Mouse (Mus musculus) left cerebral cortex, adult 8-10 months (tissue): ENCODE measurements around the gene Grm4. TPM values are rescaled to one million over a fixed set of nuclear protein-coding genes. Genes with fewer than 3 reads are reported as not detected.

Source experiments
- DNase-seq, 2 experiments: peaks; one replicate each; pipeline ENCODE4 v3.0.0; 2022; ENCODE audit warnings: low spot score in 2 of 2
- total RNA-seq, 4 experiments: library from RNA; stranded (reverse); gene quantifications; 2 replicates each; pipeline ENCODE4 v1.2.4; 2022

The Grm4 gene
- total RNA-seq, 4 experiments from 2014 or later = 28.5 to 39.0 (median 32.3) TPM

DNA sequence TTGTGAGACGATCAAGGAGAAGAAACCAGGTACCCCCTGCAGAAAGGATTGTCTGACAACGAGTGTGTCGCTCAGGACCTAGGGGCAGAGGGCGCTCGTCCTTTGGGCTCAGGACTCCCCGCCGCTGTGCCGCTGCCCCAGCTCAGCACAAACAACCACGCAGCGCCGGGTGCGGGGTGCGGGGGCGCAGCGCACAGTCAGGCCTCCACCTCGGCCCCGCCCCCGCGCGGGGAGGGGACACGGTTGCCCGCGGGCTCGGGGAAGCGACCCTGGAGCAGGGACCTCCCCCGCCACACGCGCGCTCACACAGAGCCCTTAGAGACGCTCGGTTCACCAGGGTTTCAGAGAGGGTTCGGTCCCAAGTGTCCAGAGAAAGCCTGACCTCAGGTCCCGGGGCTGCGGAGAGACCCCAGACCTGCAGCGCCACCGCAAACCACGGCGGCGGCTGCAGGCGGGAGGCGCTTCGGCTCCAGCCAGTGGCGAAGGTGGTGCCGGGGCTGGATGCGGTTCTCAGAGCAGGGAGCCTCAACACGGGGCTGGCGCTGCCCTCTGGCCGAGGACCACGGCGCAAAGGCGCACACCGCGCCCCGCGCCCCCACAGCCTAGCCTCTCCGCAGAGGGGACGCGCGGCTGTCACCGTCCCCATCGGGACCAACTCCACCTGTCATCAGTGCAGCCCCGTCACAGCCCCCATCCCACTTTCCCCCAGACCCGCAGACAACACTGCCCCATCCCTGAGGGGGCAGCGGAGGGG, 9.2 kb downstream of the Grm4 start:
- peak in 1 of 2 experiments; percentile 45 for DNase-seq

DNA sequence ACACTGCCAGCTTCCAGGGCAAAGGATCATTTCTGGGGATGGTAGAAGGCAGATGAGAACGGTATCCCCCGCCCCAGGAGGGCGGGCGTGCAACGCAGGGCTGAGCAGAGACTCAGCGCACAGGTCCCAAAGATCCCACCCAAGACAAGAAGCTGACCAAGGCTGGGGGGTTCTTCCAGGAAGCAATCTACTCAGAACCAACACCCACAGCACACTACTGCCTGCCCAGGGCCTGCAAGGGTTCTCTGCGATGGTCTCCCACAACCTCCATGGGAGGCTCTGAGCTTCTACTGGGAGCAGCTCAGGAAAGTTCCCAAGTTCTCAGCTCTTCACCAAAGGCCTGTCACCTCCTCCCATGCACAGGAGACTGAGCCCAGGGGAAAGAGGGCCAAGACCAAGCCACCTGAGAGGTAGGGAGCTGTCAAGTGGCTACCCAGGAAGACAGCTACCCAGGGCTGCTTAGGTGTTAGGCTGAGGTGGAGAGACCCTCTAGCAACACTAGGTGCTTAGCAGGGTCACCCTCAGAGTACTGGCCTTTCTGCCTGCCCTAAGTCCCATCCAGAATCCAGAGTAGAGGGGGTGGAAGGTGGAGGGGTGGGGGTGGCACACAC, 10.0 kb downstream of the Grm4 start:
- no peak for DNase-seq

DNA sequence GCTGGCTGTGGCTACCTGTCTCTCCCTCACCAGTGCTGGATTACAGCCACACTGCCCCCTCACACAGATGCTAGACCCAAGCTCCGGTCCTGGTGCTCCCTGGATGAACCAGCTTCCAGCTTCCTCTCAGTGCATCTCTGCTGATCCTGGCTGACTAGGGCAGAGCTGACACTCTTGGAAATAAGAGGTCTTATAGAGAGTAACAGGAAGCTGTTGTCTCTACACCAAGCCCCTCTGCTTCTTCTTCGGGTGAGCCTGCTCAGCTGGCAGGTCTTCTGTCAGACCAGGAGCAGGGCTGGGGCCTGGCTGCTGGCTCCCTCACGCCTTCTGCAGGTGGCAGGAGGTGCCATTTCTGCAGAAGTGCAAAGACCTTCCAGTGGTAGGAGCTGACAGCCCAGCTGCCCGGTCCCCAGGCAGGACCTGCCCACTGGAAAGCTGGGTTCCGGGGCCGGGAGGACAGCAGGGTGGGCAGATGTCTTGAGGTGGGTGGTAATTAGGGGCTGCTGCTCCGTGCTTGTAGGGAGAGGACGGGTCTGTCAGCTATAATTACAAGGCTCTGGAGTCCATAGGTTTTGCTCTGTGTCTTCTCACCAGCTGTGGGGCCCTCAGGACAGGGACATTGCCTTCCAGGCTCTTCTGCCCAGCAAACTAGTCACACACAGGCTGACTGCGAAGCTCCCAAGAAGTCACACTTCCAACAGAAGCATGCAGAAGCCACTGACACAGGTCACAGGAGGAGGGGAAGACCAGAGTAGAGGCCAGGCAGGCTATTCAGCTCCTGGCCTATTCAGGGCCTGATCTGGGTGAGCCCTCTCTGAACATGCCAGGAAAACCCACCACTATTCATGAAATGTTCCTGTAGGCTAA, 10.7 kb downstream of the Grm4 start:
- DNase-seq = no peak

DNA sequence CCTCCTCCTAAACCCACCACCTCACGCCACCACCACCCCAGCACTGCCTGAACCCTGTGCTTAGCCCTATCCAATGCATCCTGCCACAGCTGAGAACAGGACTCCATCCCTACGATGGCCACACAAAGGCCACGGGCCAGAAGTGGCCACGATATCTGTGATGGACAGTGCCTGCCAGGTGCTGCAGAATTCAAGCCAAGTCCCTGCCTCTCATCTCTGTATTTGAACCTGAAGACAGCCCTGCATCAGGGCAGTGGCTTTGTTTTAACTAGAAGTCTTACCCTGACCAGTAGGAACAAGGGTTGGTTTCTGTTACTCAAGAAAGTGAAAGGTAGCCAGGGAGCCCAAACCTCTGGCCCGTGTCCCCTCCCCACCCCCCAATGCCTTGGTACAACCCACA, 12.1 kb downstream of the Grm4 start:
- no peak for DNase-seq

DNA sequence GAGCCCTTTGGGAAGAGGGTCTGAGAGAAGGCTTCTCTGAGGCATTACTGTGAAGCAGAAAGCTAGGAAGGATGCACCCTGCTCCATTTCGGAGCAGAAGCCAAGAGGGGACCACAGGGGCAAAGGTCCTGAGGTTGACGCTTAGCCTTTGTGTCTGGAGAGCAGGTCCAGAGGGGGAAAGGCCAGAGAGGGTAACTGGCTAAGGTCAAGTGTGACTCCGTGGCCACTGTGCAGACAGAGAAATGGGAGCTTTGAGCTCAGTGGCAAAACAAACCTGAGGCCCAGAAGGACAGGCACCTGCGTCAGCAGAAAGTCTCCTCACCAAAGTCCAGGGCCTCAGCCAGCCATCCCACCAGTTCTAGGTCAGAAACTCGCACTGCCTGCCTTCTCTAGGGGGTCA, 12.7 kb downstream of the Grm4 start:
- no peak for DNase-seq

DNA sequence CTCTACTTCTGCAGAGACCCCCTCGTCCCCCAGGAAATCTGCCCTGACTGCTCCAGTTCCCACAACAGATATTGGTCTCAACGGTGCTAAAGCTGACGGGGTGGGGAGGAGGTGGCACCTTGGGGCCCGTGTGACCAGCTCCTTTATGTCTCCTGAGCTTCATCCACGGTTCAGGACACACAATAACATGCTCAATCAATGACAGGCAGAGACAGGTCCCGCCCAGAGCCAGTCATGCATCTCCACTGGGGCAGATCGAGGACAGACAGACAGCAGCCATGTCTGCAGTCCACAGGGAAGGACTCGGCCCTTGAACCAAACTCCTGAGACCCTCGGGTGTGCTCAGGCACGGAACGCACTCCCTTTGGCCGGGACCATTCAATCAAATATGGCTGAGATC, 13.2 kb downstream of the Grm4 start:
- no peak for DNase-seq

DNA sequence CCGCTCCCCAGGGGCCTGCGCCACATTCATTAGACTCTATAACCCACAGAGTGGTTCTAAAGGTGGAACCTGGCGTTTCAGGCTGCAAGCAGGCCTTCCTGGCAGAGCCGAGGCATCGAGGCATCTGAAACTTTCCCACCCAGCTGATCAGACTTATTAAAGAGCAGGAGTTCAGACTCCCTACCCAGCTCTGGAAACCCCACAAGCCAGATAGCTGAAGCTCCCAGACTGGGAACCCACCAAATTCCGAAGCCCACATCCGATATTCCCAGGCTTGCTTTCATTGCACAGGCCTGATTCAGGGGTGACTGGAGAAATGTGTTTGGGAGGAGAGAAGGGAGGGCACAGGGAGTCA, 13.6 kb downstream of the Grm4 start:
- DNase-seq = no peak

DNA sequence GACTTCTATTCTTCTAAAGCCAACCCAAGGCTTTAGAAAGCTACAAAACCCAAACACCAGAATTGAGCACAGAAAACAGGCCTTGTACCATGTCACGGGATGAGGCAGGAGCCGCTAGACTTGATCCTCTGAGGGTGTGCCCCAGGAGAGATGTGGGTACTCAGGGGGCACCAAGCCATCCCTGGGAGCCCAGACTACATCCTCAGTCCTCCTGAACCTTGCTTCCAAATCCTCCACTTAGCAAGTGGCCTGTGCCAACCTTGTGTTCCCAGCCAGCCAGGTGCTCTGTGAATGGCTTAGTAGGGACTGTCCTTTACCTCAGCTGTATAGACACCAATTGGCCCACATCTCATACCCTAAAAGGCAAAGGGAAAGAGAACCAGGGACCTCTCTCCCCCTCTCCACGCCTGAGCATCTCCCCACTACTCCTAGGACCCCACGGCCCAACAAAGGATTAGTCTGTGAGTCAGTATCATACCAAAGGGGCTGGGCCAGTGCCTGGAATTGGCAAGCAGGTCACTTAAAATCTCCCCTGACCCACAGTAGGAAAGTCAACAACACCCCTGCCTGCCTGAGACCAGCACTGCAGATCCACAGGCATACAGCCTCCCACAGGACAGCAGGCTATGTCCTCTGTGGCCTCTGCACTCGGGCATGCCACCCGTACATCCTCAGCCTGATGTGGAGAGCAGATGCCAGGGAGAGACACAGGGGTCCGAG, 14.2 kb downstream of the Grm4 start:
- DNase-seq = no peak

DNA sequence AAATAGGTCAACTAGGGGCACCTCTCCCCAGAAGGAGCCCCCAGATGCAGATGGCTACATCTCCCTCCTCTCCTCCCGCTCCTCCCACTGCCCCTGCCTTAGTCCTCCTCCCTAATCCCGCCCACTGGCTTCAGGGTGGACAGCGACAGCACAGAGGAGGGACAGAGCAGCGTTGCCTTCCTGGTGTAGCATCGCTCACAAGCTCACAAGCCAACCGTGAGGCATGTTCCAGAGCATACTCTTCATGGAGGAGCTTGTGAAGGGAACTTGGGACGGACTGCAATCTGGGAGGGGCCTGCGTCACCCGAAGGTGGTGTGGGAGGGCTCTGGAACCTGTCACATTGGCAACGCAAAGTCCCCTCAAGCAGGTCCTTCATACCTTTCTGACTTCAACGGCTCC, 14.8 kb downstream of the Grm4 start:
- DNase-seq = no peak

DNA sequence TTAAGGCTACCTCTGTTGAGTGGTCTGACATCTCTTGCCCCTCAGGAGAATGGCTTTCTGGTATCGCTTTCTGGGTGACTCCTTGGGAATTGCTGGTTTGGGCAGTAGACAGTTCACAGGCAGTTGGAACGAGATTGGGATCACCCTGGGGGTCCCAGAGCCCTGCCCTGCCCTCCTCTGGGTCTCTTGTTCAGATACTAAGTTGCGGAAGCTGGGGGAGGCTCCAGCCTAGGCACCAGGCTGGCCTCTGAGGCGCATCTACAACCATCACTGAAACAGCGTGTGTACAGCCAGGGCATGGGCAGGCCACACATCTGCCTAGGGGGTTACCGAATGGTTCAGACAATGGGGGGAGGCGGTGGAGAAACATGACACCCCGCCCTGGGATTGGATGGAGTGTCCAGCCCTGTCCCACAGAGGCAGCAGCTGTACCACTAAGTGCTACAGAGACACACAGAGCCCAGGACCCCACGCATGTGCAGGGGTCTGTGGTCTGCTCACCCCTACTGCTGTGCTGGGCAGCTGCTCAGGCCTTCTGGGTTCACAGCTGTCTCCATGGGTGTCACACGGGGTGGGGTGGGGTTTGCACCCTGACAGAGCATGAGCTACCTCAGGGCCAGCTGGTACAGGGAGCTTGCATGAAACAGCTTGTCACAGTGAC, 15.9 kb downstream of the Grm4 start:
- no peak for DNase-seq

DNA sequence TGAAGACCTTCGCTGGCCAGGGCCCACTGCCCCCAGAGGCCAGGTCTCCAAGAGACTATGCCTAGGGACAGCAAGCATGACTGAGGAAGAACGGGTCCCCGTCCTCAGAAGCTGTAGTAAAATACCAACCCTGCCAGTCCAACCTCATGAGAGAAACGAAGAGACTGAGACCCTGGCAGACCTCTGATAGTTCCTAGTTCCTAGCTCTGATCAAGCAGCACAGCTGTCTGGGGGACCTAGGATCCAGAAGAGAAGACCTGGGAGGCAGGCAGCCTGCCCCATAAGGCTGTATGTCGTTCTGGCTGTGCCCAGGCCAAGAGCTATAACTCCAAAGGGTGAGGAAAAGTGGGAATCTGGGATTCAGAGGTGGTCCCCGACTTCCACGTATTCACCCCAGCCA, 17.3 kb downstream of the Grm4 start:
- no peak for DNase-seq

DNA sequence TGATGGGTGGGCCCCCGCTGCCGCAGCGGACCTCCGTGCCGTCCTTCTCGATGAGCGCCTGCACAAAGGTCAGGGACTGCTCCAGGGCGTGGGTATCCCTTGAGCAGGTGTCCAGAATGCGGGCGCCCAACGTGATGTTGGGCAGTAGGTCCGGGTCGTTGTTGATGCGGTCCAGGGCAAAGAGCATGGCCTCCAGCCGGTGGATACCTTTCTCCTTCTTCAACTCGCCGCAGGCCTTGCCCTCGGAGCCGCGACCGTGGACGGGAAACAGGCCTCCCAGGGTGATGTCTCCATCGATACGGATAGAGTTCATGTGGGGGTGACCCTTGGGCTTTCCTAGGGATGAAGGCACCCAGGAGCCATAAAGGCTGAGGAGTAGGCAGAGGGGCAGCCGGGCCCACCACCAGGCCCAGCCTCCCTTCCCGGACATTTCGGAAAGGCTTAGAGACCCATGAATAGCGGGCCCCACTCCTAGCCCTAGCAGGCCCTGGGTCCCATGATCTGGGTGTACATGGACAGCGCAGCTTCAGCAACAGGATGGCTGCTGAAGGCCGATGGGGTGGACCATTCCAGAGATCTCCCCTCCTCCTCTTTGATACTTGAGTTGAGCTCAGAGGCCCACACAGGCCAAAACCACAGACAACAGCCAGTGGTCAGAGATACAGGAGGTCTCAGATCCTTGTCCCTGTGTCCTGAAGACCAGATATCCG, 18.3 kb downstream of the Grm4 start:
- no peak for DNase-seq

DNA sequence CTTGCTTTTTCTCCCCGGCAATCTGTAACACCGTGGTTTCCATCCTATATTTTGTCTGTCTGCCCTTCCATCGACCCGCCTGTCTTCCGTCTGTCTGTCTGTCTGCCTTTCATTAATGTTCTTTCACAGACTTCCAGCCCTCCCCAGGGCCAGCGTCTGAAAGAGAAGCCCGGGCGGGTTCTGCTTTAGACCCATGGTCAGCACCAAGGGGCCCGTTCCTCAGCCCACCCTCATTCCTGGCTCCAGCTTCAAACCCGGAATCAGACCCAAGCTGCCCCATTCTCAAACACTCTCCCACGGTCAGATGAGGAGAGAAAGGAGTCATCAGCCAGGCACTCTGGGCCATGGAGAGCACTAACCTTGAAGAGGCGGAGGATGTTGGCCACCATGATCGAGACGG, 18.9 kb downstream of the Grm4 start:
- DNase-seq = no peak

DNA sequence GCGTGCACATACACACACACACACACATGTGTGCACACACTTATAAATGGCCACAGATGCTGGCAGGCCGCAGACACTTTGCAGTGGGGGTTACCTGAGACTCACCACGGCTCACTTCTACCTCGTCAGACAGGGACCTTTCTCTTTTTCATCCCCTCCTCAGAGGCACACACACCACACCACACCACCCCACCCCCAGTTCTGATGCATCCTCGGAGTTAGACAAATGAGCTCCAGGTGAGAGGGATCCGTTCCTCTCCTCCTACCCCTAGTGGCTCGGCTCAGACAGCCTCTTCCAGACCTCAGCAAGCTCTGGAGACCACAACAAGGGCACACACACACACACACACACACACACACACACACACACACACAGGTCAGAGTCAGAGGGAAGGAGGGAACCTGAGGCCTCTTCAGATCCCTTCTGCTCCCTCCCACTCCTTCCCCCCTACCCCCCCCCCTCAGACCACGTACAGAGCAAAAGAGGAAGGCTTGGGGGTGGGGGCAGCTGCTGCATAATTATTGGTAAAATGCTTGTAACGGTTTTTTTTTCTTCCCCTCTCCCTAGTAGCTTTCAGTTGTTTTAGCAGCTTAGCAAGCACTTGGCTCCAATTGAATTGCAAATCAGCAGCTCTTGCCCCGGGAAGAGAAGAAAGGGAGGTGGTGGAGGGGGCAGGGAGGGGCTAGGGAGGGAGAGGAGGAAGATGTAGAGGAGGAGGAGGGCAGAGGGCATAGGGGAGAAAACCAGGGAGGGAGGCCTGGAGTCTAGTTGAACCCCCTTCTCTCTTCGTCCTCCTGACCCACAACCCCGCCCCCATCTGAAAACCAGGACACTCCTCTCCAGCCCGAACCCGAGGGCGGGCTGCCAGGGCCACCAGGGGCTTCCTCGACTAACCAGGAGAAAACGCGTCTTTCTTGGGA, 19.6 kb downstream of the Grm4 start:
- no peak for DNase-seq

DNA sequence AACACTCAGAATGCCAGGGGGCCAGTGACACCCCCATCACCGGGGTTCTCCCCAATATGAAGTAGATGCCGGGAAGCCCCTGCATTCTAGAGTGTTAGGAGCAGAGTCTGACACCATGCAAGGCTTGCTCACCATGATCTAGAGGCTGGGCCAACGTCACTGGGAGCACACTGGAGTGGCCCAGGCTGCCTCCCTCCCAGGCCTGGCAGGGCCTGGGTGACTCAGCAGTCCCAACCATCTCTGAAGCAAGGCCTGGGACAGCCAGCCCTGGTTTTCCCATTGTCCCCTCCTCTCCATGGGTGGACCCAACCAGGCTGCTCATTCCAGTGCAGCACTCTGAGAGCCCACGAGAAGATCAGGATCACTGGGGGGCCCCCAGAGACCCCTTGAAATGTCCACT, 20.4 kb downstream of the Grm4 start:
- DNase-seq = no peak

DNA sequence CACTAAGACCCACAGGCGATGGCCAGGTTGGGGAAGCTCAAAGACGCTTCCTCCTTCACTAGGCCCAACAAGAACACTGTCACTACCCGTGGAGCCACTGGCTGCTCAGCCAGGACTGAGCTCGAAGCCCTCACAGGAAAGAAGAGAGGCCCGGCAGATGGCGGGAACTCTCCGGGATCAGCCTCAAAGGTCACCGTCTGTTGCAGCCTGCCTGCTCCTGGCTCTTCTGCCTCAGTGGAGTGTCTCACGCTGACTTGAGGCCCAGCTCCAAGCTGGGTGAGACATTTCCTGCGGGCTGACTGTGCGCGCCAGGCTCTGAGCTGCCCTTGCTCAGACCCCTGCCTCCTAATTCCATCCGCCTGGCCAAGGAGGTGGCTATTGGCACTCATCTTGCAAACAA, 22.1 kb downstream of the Grm4 start:
- DNase-seq = no peak

DNA sequence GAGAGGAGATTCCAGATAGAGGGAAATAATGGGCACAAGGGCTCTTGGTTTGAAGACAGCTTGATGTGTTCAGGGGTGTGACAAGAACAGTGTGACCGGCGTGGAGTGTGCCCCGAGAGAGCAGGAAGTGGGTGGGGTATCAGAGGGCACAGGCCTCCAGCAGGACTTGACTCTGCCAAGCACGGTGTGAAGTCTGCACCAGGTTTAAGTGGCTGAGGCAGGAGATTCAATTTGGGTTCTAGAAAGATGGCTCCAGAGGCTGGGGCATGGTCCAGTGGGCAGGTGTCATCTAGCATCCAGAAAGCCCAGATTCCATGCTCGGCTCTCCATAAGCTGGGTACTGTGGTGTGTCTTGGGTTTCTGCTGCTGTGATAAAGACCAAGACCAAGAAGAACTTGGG, 23.4 kb downstream of the Grm4 start:
- DNase-seq = no peak

DNA sequence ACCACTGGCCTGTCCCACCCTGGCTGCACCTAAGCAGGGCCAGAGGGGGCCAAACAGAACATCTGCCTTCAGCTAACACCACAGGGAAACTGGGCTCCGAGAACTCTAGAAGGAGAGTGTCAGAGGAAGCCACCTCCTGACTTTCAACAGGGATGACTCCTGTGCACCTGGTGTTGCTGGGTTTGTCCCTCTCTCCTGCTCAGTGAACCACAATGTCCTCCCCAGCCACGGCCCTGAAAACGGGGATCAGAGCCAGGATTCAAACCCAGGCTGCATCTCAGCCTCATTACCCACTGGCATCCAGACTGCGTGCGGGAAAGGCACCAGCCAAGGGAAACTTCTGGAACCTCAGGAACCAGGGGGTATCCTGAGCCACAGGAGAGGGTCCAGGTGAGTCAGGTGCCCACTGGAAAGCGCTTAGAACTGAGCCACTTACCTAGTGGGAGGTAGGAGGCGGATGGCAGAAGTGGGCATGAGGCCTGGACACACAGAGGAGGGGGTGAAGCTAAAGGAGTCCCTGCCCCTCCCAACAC, 26.1 kb downstream of the Grm4 start:
- DNase-seq = no peak

DNA sequence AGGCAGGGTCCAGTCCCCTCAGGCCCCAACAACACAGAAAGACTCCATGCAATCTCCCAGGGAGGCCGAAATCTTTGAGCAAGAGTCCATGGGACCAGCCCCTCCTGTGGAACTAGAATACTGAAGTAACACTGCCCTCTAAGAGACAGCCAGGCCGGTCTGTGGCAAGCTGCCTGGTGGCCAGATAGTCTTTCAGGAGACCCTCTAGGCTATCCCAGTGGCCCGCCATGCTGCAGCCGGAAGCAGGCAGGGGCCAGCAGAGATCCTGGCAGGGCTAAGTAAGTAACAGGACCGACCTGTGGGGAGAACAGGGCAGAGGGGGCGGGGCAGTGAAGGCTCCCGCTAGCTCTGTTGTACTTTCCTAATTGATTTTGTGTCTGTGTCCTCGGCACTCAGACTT, 27.2 kb downstream of the Grm4 start:
- no peak for DNase-seq
